Mouse (Mus musculus) heart, embryonic 11.5 days (tissue): ENCODE data around the gene Lce1j. TPM values are rescaled to one million over a fixed set of nuclear protein-coding genes. Genes with fewer than 3 reads are reported as not detected.

Source experiments
- ATAC-seq: fragments of 200-750 bp; cut with Nextera tagmentation; replicated peaks from 2 replicates; pipeline ENCODE4 v1.8.0; 2017; ENCODE audit warnings: moderate library complexity; ENCODE audit not compliant: insufficient number of reproducible peaks, low FRiP score, low TSS enrichment
- H3K27ac ChIP-seq: fragments of 300-500 bp; sonication (generic); 2 replicates; pipeline ENCODE4 v1.5.1; 2014; ENCODE audit warnings: mild to moderate bottlenecking, low read depth, low read length
- H3K27me3 ChIP-seq: fragments of 300-500 bp; sonication (generic); 2 replicates; pipeline ENCODE4 v1.6.1; 2014; ENCODE audit warnings: mild to moderate bottlenecking, low read length, mixed read lengths; ENCODE audit not compliant: control insufficient read depth, insufficient read depth
- H3K36me3 ChIP-seq: fragments of 300-500 bp; sonication (generic); 2 replicates; pipeline ENCODE4 v1.6.1; 2014; ENCODE audit warnings: mild to moderate bottlenecking, low read length, moderate library complexity, mixed read lengths; ENCODE audit not compliant: control insufficient read depth, insufficient read depth
- H3K4me1 ChIP-seq: fragments of 300-500 bp; sonication (generic); 2 replicates; pipeline ENCODE4 v1.6.1; 2014; ENCODE audit warnings: low read length; ENCODE audit not compliant: control insufficient read depth, insufficient read depth
- H3K4me2 ChIP-seq: fragments of 300-500 bp; sonication (generic); 2 replicates; pipeline ENCODE4 v1.6.1; 2014; ENCODE audit warnings: mild to moderate bottlenecking, moderate library complexity
- H3K4me3 ChIP-seq: fragments of 300-500 bp; sonication (generic); 2 replicates; pipeline ENCODE4 v1.5.1; 2014; ENCODE audit warnings: low read depth, low read length
- H3K9ac ChIP-seq: fragments of 300-500 bp; sonication (generic); 2 replicates; pipeline ENCODE4 v1.6.1; 2014; ENCODE audit warnings: mild to moderate bottlenecking, low read depth, low read length, moderate library complexity
- H3K9me3 ChIP-seq: fragments of 300-500 bp; sonication (generic); replicated peaks from 2 replicates; pipeline ENCODE4 v1.6.1; 2016; ENCODE audit warnings: low read length; ENCODE audit not compliant: control insufficient read depth
- WGBS: fragments of 180-500 bp; shearing (Covaris S2); extraction: QIAGEN DNeasy Blood & Tissue Kit; methylation state at CpG from one replicate; pipeline ENCODE4 v1.1.7; 2014; ENCODE audit not compliant: insufficient replicate concordance; 5-methylcytosine and 5-hydroxymethylcytosine counted together
- polyA plus RNA-seq: library from polyadenylated mRNA; unstranded; fragments of >200 nt; fragmentation: Nextera tagmentation; extraction: Ambion mirVana; gene quantifications from 2 replicates; pipeline ENCODE4 v1.2.1, GENCODE M21; 2014

Lce1j gene
- polyA plus RNA-seq, 1 experiment from 2014 or later, result not detected

GRCm38 (mm10) chr3:92753197-92753596 is 37.1 kb downstream of the Lce1j start:
- Histone ChIP-seq H3K4me1 (no peaks in the 10 kb centered on the region), H3K27me3 (no peaks in the 10 kb centered on the region), H3K27ac (no peak overlapping the region), H3K9ac (no peak overlapping the region), H3K4me3 (no peak overlapping the region), H3K9me3 (no peaks in the 10 kb centered on the region), H3K4me2 (no peak overlapping the region), H3K36me3 (no peaks in the 10 kb centered on the region)
- WGBS, result 33% methylated on average over 3 of the region's 3 CpGs
- ATAC-seq, result no peak

DNA sequence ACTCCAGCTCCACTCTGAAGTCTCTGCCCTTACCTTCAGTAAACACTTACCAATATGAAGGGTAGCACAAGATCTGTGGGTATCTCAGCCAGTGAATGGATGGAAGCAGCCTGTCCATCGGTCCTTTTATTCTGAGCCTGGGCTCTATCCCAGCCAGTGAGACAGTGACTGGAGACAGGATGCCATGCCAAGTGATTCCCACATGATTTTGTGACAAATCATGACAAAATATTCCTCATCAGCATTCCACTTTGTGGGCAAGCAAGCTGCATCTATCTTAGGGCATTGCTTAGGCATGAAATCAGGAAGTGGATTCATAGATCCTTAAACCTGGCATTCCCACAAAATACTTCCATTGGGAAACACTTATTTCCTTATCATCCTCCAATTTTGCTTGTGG is 38.1 kb downstream of the Lce1j start, which contains the start of gene Lce1g:
TSS of gene Lce1g (minus strand) at position 101 of the 400 bp plus-strand sequence.
- no peak for ATAC-seq
- H3K9ac ChIP-seq, result no peak within 1 kb of the TSS
- no peaks in the 10 kb centered on the region for H3K9me3 ChIP-seq
- H3K4me3 ChIP-seq, result no peak within 1 kb of the TSS
- no peaks in the 10 kb centered on the region for H3K27me3 ChIP-seq
- 75% methylated on average over 1 of the region's 1 CpGs for WGBS
- H3K36me3 ChIP-seq, result no peaks in the 10 kb centered on the region
- H3K4me1 ChIP-seq, result no peaks in the 10 kb centered on the region
- H3K27ac ChIP-seq, result no peak within 1 kb of the TSS
- H3K4me2 ChIP-seq, result no peak within 1 kb of the TSS

- no peak for ATAC-seq
- WGBS, result 52% methylated on average over 1 of the region's 1 CpGs
Measured at GRCm38 (mm10) chr3:92738996-92739395, 51.3 kb downstream of the Lce1j start, which contains the start of gene Gm38119. TSS of gene Gm38119 (minus strand) at chr3:92739096.

More at GRCm38 (mm10) chr3:92738996-92739395, 51.3 kb downstream of the Lce1j start, which contains the start of gene Gm38119:
- Histone ChIP-seq H3K4me2 (no peak within 1 kb of the TSS), H3K4me1 (no peaks in the 10 kb centered on the region), H3K9ac (no peak within 1 kb of the TSS), H3K9me3 (no peaks in the 10 kb centered on the region), H3K4me3 (no peak within 1 kb of the TSS), H3K27ac (no peak within 1 kb of the TSS), H3K36me3 (no peaks in the 10 kb centered on the region), H3K27me3 (no peaks in the 10 kb centered on the region)

Other genes starting within 250 kb of the Lce1j start
- not detected in 2 replicates for gene Ivl, start 216.8 kb downstream of the Lce1j start, polyA plus RNA-seq
- not detected in 2 replicates for gene Smcp, start 201.5 kb downstream of the Lce1j start, polyA plus RNA-seq
- gene 2210017I01Rik, start 183.0 kb downstream of the Lce1j start, polyA plus RNA-seq, result not detected in 2 replicates
- gene Lce6a, start 168.9 kb downstream of the Lce1j start, polyA plus RNA-seq, result not detected in 2 replicates
- gene Lce1a1, start 142.2 kb downstream of the Lce1j start, polyA plus RNA-seq, result not detected in 2 replicates
- gene Lce1b, start 133.6 kb downstream of the Lce1j start, polyA plus RNA-seq, result not detected in 2 replicates
- not detected in 2 replicates for gene Lce1a2, start 120.2 kb downstream of the Lce1j start, polyA plus RNA-seq
- not detected in 2 replicates for gene Lce1c, start 111.3 kb downstream of the Lce1j start, polyA plus RNA-seq
- not detected in 2 replicates for gene Lce1d, start 103.3 kb downstream of the Lce1j start, polyA plus RNA-seq
- not detected in 2 replicates for gene Lce1e, start 81.4 kb downstream of the Lce1j start, polyA plus RNA-seq
- gene Lce1f, start 70.2 kb downstream of the Lce1j start, polyA plus RNA-seq, result not detected in 2 replicates
- gene Gm38119, start 51.4 kb downstream of the Lce1j start, polyA plus RNA-seq, result not detected in 2 replicates
- gene Lce1g, start 38.2 kb downstream of the Lce1j start, polyA plus RNA-seq, result not detected in 2 replicates
- not detected in 2 replicates for gene Lce1h, start 25.4 kb downstream of the Lce1j start, polyA plus RNA-seq
- gene Lce1i, start 11.6 kb downstream of the Lce1j start, polyA plus RNA-seq, result not detected in 2 replicates
- gene Lce1k, start 17.4 kb upstream of the Lce1j start, polyA plus RNA-seq, result not detected in 2 replicates
- gene Kprp, start 36.7 kb upstream of the Lce1j start, polyA plus RNA-seq, result not detected in 2 replicates
- not detected in 2 replicates for gene Lce1l, start 60.8 kb upstream of the Lce1j start, polyA plus RNA-seq
- not detected in 2 replicates for gene 2310050C09Rik, start 79.7 kb upstream of the Lce1j start, polyA plus RNA-seq
- not detected in 2 replicates for gene Lce3a, start 135.7 kb upstream of the Lce1j start, polyA plus RNA-seq
- not detected in 2 replicates for gene Lce3b, start 142.5 kb upstream of the Lce1j start, polyA plus RNA-seq
- not detected in 2 replicates for gene Lce3c, start 154.0 kb upstream of the Lce1j start, polyA plus RNA-seq
- gene Lce3d, start 166.9 kb upstream of the Lce1j start, polyA plus RNA-seq, result not detected in 2 replicates
- not detected in 2 replicates for gene Lce3e, start 176.5 kb upstream of the Lce1j start, polyA plus RNA-seq
- gene Lce3f, start 201.7 kb upstream of the Lce1j start, polyA plus RNA-seq, result not detected in 2 replicates
- 0.26 and 0.55 TPM in 2 replicates for gene Crct1, start 225.2 kb upstream of the Lce1j start, polyA plus RNA-seq
- gene Lce1m, start 228.5 kb upstream of the Lce1j start, polyA plus RNA-seq, result not detected in 2 replicates